Mouse (Mus musculus) activated CD4-positive, CD25-positive, alpha-beta regulatory T cell, adult 4 months (primary cell): ENCODE measurements around the gene Atp2b2. TPM values are rescaled to one million over a fixed set of nuclear protein-coding genes. Genes with fewer than 3 reads are reported as not detected.
"Not testable (repeated sequence)": the region's sequence is repeated elsewhere in the genome, so short reads cannot be mapped to it uniquely, and the experiment has no call there.

Experiments used
- ATAC-seq: one replicate; pipeline ENCODE4 v1.8.0; 2017
- polyA plus RNA-seq, 2 experiments: library from polyadenylated mRNA; unstranded; fragments of 100-300 nt; shearing (Covaris generic); gene quantifications; one replicate each; pipeline ENCODE4 v1.2.1; 2017

Gene Atp2b2
- polyA plus RNA-seq, 2 experiments from 2014 or later, result 0.05 TPM; not detected in 1

DNA sequence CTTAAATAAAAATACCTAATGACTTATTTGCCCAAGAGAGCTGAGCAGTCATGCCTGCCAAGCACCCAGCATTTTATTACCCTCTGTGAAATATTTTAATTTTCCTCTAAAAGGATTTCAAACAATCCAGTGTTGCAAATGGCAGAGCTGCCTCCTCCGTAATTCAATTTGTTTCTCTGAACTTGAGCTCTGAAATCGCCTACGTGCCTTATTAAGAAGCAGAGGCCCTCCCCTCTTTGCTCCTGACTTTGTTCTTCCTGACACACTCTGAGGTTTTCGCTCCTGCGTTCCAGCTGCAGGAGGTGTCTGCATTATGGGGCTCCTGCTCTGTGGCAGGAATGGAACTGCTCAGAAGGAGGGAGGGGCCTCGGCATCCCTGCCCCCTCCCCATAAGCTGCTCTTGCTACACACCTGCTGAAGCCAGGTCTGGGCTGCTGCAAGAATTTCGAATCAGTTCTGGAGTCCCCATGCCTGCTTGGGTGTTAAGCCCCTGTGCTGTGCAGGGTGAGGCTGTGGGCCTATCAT is 264.1 kb downstream of the Atp2b2 start:
- no peak for ATAC-seq

DNA sequence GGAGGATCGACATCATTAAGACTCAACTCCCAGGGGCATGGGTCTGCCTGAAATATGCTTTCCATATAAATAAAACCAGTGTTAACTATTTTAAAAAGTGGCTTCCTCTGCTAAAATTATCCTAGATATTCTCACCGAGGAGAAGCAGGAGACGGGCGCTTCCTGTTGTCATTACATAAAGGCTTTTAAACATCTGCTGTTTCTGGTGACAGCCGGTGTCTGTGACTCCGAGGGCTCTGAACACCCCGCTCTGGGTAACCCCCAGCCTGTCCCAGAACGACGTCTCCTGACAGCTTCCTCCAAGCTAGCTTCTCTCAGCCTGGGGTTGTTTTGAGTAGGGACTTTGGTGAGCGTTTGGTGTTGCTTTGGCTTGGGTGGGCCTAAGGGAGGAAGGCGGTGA is 273.6 kb downstream of the Atp2b2 start:
- ATAC-seq, result no peak

DNA sequence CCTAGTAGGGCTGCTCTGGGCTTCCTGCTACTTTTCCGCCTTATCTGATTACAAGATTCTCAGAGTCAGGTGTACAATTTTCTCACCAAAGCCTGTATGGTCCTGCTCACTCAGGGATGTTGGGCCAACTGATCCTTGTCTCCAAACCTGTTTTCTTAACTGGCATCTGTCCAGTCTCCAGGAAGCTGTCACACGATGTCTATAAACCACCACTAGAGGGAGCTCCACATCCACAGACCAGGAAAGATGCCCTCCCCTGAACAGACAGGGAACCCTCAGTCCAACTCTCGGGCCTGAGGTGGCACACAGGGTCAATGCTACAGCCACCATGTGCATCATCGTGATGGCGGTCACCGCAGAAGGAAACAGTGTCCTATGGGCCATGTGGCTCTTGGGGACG is 280.8 kb downstream of the Atp2b2 start:
- no peak for ATAC-seq

DNA sequence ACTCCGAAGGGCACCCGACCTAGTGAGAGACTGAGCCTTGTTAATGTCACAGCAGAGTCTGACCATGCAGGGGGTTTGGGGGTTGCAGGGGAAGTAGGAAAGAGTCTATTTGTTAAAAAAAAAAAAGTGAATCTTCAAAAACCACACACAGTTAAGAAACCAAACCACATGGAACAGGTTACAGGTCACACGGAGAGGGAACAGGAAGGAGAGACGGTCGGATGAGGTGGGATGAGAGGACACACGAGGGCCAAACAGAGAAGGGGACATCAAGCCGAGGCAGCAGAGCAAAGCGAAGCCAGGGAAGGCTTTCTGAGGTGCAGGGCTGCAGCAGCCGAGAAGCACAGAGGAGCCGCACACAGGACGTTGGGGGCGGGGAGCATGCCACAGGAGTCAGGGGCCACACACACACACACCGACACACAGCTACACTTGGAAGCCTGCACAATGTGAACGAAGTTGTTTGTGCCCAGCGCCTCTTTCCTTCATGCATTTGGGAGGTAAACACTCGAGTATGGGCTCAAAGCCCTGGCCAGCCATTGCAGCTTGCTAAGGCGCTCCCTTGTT is 293.2 kb downstream of the Atp2b2 start:
- ATAC-seq, result no peak

DNA sequence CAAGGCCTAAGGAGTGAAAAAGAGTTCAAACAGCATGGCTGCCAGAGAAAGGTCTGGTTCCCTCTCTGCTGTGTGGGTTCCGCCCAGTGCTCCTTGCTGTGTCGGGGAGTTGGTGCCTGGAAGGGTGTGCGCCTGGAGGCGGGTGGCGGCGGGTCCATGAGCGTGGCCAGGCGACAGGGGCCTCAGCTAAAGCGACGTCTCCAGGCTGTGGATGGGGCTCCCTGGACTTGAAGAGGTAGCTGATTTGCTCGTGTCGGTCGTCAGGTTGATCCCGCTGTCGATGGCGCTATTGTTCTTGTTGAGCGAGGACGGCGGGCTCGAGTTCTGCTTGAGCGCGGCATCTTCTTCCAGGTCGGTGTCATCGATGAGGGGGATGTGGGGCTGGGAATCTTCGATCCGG is 294.1 kb downstream of the Atp2b2 start:
- ATAC-seq, result no peak

DNA sequence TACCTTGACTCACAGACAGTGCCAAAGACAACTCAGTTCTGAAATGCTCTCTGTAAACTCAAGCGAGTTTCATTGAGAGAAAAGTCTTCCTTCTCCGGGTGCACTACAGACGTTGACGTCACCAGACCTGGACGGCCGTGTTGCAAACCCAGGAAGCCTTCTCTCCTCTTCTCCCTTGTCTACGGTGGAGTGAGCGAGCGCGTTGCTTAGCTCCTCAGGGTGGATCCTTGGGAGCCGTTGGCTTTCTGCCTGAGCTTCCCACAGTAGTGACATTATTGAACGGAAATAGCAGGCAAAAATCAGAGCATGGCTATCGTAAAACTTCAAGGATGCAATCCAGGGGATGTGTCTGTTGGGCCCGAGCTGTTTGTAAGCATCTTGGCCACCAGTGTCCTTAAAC is 295.1 kb downstream of the Atp2b2 start:
- no peak for ATAC-seq

DNA sequence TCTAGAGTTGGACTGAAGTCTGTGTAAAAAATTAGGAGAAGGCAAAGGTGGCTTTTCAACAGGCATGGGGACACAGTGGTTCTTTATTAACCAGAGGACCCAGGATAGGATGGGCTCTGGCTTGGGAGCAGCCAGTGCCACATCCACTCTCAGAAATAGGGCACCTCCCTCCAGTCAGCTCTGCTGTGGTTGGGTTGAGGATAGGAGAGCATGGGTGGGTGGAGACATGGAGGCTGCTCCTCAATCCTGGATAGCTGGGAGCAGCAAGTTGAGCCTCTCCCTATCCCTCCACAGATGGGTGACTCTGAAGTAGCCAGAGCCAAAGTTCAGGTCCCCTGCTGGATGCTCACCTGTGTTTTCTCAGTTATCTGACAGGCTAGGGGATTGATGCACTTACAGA is 297.3 kb downstream of the Atp2b2 start:
- ATAC-seq, result no peak

DNA sequence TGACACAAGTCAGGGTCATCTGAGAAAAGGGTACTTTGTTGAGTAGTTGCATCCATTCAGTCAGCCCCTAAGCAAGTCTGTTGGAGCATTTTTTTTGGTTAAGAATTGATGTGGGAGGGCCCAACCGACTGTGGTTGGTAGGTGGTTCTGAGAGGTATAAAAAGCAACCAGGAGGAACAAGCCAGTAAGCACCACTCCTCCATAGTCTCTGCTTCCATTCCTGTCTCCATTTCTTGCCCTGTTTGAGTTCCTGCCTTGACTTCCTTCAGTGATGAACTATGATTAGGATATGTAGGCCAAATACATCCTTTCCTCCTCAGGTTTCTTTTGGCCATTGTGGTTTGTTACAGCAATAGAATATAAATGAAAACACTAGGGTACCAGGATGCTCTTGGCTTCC is 299.3 kb downstream of the Atp2b2 start:
- no peak for ATAC-seq

DNA sequence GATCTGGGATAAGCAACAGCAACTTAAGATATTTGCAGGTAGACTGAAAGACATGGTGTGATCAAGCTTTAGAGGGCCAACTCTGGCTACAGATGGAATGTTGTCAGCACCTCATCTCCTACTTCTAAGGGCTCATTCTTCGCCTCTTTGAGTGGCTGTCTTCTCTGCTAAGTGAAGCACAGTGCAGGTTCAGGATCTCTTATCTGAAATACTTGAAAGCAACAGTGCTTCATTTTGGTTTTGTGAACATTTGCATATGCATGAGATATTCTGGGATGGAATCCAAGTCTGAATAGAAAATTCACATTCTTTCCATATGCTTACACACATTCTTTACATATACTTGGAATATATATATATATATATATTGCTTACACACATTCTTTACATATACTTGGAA is 300.1 kb downstream of the Atp2b2 start:
- ATAC-seq, result no peak

DNA sequence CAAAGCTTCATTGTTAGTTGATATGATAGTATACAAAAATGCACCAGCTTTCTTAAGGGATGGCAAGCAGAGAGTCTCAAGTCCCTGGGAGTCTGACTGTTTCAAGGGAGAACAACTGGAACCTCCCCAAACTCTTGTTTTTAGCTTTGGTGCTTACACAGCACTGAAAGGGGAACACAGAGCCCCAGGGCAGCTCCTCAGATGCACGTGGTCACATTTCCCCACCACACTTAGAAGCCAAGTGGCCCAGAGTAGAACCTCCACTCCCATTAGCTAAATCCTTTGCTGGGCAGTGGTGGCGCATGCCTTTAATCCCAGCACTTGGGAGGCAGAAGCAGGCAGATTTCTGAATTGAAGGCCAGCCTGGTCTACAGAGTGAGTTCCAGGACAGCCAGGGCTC is 301.0 kb downstream of the Atp2b2 start:
- no peak for ATAC-seq

DNA sequence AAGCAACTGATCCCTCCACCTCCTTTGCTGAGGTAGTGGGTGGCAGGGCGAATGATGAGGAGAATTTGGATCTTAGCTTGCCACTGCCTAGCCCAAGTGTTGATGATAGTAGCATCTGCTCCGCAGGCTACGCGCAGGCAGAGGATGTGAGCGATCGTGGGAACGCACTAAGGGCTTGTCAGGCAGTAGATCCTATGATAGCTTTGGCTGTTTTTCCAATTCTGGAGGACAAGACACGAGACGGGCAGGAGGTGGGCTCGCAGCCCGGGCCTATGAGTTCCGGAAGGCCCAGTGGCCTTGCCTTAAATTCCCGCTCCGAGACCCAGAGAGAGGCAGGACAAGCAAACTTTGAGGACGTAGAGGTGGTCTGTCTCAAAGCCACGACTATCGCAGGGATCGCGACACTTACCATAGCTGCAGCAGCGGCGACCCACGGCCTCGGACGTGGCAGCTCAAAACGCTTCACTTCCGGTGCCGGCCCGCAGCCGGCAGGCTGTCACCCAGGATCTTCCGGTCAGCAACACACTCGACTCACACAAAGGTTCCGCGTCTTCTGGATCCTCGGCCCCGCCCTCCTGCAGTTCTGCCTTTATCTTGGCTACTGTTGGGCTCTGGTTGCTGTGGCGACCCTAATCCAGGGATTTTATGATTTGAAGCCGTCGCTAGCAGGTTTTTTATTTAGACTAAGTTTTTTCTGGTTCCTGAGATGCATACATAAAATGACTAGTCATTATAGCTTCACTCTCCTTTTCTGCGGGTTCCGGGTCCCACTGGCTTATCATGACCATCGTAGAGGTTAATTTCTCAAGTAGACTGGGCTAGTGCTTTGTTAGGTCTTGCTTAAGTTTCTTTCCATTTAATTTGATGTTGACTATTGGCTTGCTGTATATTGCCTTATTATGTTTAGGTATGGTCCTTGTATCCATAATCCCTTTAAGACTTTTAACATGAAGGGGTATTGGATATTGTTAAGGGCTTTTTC is 301.9 kb downstream of the Atp2b2 start, which contains the start of gene Sec13:
Sec13 (minus strand) TSS at position 508 of the 982 bp plus-strand sequence.
- ATAC-seq, result peak; percentile 88

DNA sequence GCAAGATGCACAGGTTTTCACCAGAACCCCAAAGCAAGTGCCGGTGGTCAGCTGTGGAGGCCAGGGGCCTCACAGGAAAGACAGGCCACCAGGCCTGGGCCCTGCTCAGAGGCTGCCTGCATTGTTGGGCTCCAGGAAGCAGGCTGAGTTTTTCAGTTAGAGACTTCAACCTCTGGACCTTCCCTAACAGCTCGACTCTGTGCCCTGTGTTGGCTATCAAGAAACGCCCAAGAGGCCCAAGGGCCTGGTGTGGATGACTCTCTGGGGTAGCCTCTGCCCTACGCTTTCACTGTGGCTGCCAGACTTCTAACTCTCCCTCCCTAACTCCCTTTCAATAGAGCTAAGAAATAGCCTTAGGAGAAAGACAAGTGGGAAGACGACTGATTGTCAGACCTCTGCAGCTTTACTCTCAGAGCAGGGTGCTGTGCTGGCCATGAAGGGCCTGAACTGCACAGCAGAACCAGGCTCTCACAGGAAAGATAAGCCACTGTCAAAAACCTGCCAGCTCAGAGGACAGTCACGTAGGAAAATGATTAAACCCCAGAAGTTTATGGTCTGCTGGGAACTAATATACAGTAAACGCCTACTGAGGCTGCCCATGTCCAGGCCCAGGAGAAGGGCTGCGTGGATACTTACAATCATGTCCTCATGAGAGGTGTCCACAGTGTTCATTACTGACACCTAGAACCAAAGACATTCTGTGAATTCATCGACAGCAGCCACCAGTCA is 304.9 kb downstream of the Atp2b2 start:
- no peak for ATAC-seq

DNA sequence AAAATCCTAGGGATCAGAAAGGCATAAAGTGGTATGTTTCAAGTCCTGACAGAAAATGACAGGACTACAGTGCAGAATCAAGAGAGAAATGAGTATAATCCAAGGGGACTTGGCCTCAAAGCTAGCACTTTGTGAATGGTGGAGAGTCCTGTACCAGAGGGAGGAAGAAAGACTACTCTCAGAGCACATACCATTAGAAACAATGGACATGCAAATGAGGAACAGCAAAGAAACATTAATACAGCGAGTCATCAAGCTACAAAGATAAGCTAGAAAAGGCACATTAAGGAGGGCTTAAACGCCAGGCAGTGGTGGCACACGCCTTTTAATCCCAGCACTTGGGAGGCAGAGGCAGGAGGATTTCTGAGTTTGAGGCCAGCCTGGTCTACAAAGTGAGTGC is 311.1 kb downstream of the Atp2b2 start:
- no peak for ATAC-seq

DNA sequence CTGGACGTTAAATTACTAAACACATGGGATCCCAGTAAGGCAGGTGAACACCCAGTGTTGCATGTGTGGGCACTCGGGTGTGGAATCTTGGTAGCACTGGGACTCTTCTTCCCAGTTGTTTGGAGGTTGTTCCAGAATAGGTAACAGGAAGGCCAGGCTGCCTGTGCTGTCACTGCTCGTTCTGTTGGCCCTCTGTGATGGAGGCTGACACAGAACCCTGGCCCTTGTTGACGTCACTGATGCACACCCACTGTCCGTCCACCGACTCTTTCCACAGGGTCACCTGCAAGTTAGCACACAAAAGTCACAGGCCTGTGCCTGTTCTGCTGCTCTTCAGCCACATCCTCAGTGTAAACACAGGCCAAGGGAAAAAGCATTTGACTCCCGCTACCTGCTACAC is 314.2 kb downstream of the Atp2b2 start:
- ATAC-seq, result no peak

DNA sequence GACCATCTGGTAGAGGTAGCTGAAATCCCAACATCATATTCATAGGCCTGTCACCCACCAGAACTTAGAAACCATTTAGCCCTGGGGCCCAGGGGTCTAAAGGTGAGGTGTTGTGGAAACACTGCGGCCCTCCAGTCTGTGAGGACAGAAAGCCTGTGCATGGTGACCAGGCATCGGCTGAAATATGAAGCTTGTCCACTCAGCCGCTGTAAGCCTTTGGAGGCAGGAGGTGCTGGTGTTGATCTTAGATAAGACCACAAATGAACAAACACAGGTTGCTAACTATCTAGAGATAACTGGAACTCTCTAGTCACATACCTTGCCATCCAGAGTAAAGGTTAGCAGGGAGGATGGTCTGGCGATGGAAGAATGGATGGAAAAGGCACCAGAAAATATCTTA is 321.4 kb downstream of the Atp2b2 start:
- no peak for ATAC-seq

DNA sequence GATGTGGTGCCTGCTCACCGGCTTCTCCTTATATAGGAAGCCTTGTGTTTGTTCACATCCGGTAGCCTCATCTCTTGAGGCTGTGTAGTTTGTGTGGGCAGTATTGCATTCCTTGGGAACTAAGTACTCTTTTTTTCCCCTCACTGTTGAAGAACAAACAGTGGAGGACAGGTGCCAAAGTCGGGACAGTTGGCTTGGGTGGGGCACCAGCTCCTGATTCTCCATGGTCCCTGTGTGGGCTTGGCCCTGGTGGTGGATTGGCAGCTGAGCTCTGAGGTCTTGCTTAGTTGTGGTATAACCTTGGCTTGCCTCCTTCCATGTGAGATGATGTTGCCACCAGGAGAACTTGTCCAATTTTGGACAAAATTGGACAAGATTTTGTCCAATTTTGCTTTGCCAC is 322.5 kb downstream of the Atp2b2 start, which contains the start of gene Ghrl:
Ghrl (minus strand) TSS at position 3 of the 400 bp plus-strand sequence.
- no peak for ATAC-seq

DNA sequence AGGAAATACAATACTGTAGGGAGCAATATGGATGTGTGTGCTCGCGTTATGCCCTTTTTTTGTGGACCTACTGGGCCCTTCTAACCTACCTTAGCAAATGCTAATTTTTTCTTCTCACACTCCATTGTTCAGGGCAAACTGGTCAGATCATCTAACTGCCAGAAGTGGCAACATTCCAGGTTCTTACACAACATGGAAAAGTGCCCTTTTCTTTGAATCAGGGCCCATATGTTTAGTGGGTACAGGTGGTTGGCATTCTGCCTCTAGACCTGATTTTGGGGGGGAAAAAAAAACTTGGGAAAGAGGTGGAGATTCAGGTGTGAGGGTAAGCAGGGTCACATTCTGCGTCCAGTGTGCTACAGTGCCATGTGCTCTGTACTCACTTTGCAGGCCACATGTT is 324.9 kb downstream of the Atp2b2 start:
- no peak for ATAC-seq

DNA sequence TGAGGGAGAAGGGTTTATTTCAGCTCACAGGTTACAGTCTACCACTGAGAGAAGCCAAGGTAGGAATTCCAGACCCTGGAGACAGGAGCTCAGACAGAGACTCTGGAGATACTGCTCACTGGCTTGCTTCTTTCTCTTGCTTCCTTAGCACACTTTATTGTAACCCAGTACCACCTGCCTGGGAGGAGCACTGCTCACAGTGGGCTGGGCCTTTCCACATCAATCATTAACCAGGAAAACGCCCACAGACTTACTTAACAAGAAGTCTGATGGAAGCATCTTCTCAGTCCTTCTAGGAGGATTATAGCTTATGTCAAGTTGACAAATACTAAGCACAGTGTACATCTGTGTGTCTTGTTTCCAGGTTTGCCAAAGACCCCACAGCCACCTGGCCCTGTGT is 327.6 kb downstream of the Atp2b2 start:
- no peak for ATAC-seq

DNA sequence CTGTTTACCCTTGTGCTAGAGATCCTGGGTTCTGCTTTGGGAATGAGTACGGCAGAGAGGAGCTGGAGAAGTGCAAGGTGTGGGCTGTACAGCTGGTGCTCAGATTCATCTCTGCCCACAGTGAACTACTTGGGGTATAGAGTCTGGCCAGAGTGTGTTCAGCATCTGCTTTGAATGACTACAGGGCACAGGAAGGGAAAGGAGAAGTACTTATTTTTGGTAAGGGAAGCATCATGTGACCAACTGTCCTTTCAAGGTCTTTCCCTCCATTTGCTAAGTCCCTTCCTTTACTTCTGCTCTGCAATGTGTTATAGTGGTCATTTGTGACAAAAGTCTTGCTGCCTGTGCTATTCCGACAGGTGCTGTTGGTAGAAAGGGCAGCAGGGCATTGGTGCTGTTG is 328.1 kb downstream of the Atp2b2 start:
- ATAC-seq, result no peak

DNA sequence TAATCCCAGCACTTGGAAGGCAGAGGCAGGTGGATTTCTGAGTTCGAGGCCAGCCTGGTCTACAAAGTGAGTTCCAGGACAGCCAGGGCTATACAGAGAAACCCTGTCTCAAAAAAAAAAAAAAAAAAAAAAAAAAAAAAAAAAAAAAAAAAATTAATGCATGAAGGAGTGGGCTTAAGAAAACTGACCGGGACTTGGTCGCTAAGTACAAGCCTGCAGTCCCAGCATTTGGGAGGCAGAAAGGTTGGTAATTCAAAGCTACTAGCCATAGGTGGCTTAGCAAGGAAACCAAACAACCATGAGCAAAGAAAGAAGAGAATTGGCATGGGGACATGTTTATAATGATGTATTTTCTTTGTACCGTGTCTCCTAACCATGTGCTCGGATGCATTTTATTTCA is 329.0 kb downstream of the Atp2b2 start:
- not testable (repeated sequence) for ATAC-seq

DNA sequence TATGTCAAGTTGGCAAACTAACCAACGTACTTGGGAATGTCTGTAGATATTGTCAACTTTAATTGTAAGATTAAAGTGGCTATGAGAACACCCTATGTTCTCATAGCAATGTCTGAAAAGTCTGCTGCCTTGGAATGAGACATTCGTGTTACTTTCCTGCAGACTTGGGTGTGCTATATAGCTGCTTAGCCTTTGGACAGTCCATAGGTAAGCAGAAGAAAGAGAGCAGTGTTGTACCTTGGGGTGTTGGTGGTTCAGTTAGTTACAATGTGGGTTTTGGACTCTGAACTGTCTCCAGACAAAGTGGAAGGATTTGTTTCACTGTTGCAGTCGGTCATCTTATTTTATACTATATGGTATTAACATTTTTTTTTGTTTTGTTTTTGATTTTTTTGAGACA is 329.7 kb downstream of the Atp2b2 start:
- no peak for ATAC-seq

DNA sequence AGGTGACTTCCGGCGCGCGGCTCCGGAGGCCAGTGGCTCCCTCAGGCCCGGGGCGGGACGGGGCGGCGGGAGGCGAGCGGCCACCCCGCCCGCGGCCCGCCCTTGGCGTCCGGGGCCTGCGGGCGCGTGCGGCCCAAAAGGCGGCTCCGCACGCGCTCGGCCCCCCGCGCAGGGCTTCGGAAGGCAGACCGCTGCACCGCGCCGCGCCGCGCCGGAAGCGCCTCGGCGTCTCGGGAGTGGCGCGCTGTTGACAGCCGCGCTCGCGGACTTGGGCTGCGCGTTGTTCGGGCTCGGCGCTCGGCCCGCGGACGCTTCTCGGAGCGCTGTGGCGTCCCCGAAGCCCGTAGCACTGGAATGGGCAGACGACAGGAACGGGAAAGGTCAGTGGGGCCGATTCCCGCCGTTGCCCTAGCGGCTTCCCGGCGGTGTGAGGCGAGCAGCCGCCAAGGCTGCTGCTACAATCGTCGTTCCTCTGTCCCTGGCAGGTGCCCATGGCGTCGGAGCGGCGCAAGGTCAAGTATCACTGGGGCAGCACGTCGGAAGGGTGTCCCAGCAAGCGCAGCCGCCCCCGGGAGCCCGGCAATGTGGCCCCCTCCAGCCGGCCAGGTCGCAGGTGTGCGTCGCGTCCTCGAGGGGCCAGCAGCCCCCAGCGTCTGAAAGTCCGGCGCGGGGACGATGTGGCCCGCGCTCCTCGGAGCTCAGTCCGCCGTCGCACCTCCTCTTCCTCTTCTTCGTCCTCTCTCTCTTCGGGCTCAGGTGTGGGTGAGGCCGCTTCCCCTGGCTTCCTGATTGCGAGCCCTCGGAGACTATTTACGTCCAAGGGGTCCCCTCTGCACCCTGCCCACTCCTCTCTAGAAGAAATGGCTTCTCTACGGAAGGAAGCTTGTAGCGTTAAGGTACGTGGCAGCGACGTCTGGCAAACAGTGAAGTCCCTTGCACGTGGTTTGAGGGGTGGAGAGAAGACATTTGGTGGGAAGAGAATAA is 344.9 kb downstream of the Atp2b2 start:
- peak; percentile 3 for ATAC-seq
